Mouse (Mus musculus): ENCODE results near the gene Tpm4. TPM values are rescaled to one million over a fixed set of nuclear protein-coding genes. Genes with fewer than 3 reads are reported as not detected.

Gene Tpm4
- total RNA-seq, 4 experiments from 2014 or later = 28.9 to 32.3 (median 30.2) TPM

GRCm38 (mm10) chr8:72189417-72190214 lies 54.8 kb downstream of the Tpm4 start, which contains the start of gene Hsh2d:
Hsh2d (plus strand) TSS chr8:72189638.
- DNase-seq (ENCODE audit: low spot score in 2 of 2) = no peak

DNA sequence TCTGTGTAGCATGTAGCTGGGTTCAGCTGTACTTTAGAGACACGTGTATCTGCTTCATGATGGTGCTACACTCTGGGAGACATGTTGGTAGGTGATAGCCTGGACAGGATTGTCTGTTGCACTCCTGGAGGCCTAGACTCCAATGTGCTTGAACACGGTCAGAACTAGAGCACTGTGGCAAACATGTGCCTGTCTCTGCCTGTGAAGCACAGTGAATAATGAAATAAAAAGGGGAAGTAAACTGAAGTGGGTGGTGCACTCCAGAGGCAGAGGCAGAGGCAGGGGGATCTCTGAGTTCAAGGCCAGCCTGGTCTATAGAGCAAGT lies 55.4 kb downstream of the Tpm4 start:
- DNase-seq (ENCODE audit: low spot score in 2 of 2) = no peak

- DNase-seq (ENCODE audit: low spot score in 2 of 2) = no peak
These were observed 57.3 kb downstream of the Tpm4 start for GRCm38 (mm10) chr8:72192065-72192464.

GRCm38 (mm10) chr8:72197997-72198396 lies 63.2 kb downstream of the Tpm4 start:
- no peak for DNase-seq (ENCODE audit: low spot score in 2 of 2)

Other genes with a start within 250 kb of the Tpm4 start
- gene Zfp882, start 226.4 kb upstream of the Tpm4 start, total RNA-seq (2022) = 10 to 100 TPM; 13.7 to 19.8 (median 17.1) TPM
- 10 to 100 TPM; 26.8 to 31.9 (median 27.0) TPM for gene Zfp617, start 226.3 kb upstream of the Tpm4 start, total RNA-seq (2022)
- 10 to 100 TPM; 17.4 to 22.9 (median 17.9) TPM for gene Zfp961, start 183.9 kb upstream of the Tpm4 start, total RNA-seq (2022)
- not detected for gene Cyp4f18, start 125.3 kb upstream of the Tpm4 start, total RNA-seq (2022)
- gene Olfr372, start 93.8 kb upstream of the Tpm4 start, total RNA-seq (2022) = not detected
- not detected for gene Olfr373, start 51.8 kb upstream of the Tpm4 start, total RNA-seq (2022)
- gene Olfr374, start 27.9 kb upstream of the Tpm4 start, total RNA-seq (2022) = under 1 TPM in 1 of 4 experiments, not detected in 3; 0.05 TPM
- gene Rab8a, start 26.2 kb downstream of the Tpm4 start, total RNA-seq (2022) = 10 to 100 TPM; 32.2 to 40.7 (median 37.0) TPM
- under 1 TPM in 1 of 4 experiments, not detected in 3; 0.31 TPM for gene Hsh2d, start 54.7 kb downstream of the Tpm4 start, total RNA-seq (2022)
- under 1 TPM in 1 of 4 experiments, not detected in 3; 0.14 TPM for gene Cib3, start 77.9 kb downstream of the Tpm4 start, total RNA-seq (2022)
- not detected for gene Gm11034, start 78.7 kb downstream of the Tpm4 start, total RNA-seq (2022)
- 10 to 100 TPM; 53.1 to 64.6 (median 56.2) TPM for gene Fam32a, start 84.8 kb downstream of the Tpm4 start, total RNA-seq (2022)
- 10 to 100 TPM; 86.8 to 93.2 (median 91.0) TPM for gene Ap1m1, start 105.0 kb downstream of the Tpm4 start, total RNA-seq (2022)
- 1 to 10 TPM; 3.8 to 7.8 (median 6.0) TPM for gene Gm10282, start 170.3 kb downstream of the Tpm4 start, total RNA-seq (2022)
- gene Klf2, start 184.1 kb downstream of the Tpm4 start, total RNA-seq (2022) = 10 to 100 TPM in 3 of 4 experiments, 1 to 10 TPM in 1; 9.5 to 15.3 (median 12.7) TPM

All from layer of hippocampus, adult 8-10 months (tissue).